Mouse (Mus musculus): Measurements from ENCODE around the gene Nxf2.
"Not testable (repeated sequence)": the region's sequence is repeated elsewhere in the genome, so short reads cannot be mapped to it uniquely, and the experiment has no call there.

Nxf2 gene

GRCm38 (mm10) chrX:134964546-134964945 lies at the start of gene Nxf2:
Gene Nxf2 (minus strand): TSS chrX:134964754.
- no peak for DNase-seq

DNA sequence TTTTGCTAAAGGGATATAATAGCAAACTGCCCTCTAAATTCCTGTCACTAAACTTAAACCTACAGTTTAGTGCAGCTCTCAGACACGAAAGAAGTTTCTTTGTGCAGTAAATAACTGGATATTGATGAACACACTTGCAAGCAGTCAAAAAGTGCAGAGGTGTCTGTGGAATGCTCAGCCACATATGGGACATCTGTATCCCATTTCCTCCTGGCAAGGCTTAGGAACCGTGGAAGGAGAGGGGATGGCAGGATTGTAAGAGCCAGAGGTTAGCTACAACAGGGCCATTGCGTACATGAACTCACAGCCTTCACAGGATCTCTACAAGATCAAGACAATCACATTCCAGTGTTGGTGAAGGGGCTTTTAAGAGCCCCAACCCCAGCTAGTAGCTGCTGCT lies 46.8 kb upstream of the Nxf2 start:
- DNase-seq: no peak

GRCm38 (mm10) chrX:135009471-135009815 lies 44.9 kb upstream of the Nxf2 start:
- no peak for DNase-seq

DNA sequence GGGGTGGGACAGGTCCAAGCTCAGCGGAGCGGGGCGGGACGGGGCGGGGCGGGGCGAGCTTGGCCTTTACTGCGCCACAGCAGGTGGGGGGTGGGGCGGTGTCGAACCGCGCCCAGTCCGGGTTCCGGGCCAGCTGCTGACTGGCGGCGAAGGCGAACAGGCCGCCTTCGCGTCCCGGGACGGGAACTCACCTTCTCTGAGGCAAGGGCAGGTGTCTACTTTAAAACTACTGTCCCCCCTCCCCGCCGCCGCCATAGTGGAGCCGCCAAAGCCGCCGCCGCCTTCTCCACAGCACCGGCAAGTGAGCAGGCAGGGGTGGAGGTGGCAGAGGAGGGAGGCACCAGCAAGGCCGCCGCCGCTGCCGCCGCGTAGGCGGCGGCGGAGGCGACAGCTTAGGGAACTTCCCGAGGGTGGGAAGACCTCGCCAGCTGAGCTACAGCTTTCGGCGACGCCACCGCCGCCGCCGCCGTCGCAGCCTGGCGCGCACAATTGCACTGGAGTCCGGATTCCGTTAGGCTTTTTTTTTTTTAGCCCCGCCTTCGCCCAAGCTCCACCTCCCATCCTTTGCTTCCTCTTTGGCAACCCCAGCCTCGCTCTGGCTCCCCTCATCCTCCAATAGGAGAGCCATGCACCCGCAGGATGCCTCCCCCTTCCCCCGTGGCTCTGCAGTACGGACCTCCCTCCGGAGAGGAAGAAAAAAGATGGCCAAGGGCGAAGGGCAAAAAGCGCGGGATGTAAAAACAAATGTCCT lies 44.3 kb upstream of the Nxf2 start, which contains the start of gene Zmat1:
Gene Zmat1 (minus strand): TSS at position 490 of the 751 bp plus-strand sequence.
- peak; percentile 90 to 94 for DNase-seq

GRCm38 (mm10) chrX:135008021-135008420 lies 43.5 kb upstream of the Nxf2 start:
- DNase-seq: peak in 1 of 2 experiments; percentile 2

- peak; percentile 72 to 78 for DNase-seq
Observed at GRCm38 (mm10) chrX:134963305-134964094, 1.1 kb downstream of the Nxf2 start.

- DNase-seq: peak; percentile 55 to 57
Observed at GRCm38 (mm10) chrX:134930361-134930760, 34.2 kb downstream of the Nxf2 start.

- no peak for DNase-seq
Observed at GRCm38 (mm10) chrX:134929927-134930326, 34.6 kb downstream of the Nxf2 start.

DNA sequence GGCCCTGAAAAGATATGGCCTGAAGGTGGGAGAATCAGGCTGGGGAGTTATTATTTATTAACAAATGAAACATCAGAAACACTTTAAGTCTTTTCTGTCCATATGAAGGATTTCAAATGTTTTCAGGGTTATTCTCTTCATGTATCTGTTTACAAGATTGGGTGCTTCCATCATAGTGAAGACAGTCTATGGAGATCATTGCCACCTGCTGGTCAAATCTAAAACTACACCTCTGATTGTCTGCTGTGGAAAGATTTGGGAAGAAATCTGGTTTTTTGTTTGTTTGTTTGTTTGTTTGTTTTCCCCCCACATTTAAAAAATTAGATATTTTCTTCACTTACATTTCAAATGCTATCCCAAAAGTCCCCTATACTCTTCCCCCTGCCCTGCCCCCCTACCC lies 39.5 kb downstream of the Nxf2 start:
- peak; percentile 68 to 80 for DNase-seq

GRCm38 (mm10) chrX:134923675-134924424 lies 40.7 kb downstream of the Nxf2 start:
- peak; percentile 13 to 30 for DNase-seq

GRCm38 (mm10) chrX:134919220-134919619 lies 45.3 kb downstream of the Nxf2 start:
- no peak for DNase-seq

GRCm38 (mm10) chrX:134915745-134916144 lies 48.8 kb downstream of the Nxf2 start:
- DNase-seq: no peak

GRCm38 (mm10) chrX:134915315-134915714 lies 49.2 kb downstream of the Nxf2 start:
- not testable (repeated sequence) for DNase-seq

DNA sequence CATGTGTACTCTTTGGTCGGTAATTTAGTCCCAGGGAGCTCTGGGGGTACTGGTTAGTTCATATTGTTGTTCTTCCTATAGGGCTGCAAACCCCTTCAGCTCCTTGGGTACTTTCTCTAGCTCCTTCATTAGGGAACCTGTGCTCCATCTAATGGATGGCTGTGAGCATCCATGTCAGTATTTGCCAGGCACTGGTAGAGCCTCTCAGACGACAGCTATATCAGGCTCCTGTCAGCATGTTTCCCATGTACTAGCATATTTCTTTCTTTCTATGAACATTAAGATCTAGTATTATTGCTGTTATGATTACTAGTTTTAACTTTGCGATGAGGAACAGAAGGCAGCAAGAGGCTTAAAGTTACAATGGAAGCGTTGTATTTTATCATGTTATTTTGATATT lies 49.7 kb downstream of the Nxf2 start:
- DNase-seq: no peak

GRCm38 (mm10) chrX:134913234-134913936 lies 51.2 kb downstream of the Nxf2 start:
- peak; percentile 43 to 60 for DNase-seq

- DNase-seq: no peak
Observed at GRCm38 (mm10) chrX:134912805-134913204, 51.7 kb downstream of the Nxf2 start.

- no peak for DNase-seq
Observed at GRCm38 (mm10) chrX:134910345-134910744, 54.2 kb downstream of the Nxf2 start.

Measured in cerebellum, postnatal 10 days (tissue).